Mouse (Mus musculus) kidney, adult 2 months (tissue): ENCODE results near the gene BC030867.

Experiments
- CTCF ChIP-seq: fragments of 200-500 bp; conservative IDR thresholded peaks from 2 replicates; pipeline ENCODE4 v1.5.1; 2011; ENCODE audit warnings: low read depth, mild to moderate bottlenecking, control low read depth, low read length, moderate library complexity, mixed read lengths; ENCODE audit not compliant: insufficient read depth, insufficient read length
- POLR2A ChIP-seq: fragments of 200-500 bp; IDR thresholded peaks from one replicate; pipeline ENCODE4 v1.6.1; 2011; ENCODE audit warnings: low read depth, low read length, control low read depth

DNA sequence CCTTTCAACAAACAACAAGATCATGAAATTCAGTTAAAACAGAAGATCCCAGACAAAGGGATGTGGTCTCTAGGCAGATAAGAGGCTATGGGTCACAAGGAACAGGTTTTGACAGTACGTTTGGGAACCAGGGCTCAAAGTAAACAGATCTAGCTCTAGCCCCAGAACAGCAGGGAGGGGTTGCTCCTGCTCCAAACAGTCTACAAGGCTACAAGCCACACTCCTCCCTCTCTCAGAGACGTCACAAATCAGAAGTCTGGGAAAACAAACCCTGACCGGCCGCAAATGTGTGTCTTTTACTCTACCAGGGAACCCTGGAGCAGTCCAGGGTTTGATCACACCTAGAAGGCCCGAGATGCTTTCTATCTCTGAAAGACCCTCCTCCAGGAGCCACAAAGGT lies 37.7 kb upstream of the BC030867 start:
- TF ChIP-seq CTCF (no peak), POLR2A (no peak)
